Mouse (Mus musculus) MEL (cell line): ENCODE data around the gene Dtl. TPM values are rescaled to one million over a fixed set of nuclear protein-coding genes. Genes with fewer than 3 reads are reported as not detected.

Experiments
- DNase-seq: peaks from one replicate; pipeline ENCODE4 v3.0.0; 2011; ENCODE audit warnings: low read depth, low spot score
- H3K27ac ChIP-seq: 2 replicates; pipeline ENCODE4 v1.5.1; 2012; ENCODE audit warnings: low read depth, mild to moderate bottlenecking, control low read depth, low read length, moderate library complexity; ENCODE audit not compliant: control insufficient read depth
- H3K27me3 ChIP-seq, 2 experiments: fragments of 150-350 bp in 1 of 2; sonication (generic) in 1 of 2; 2 replicates each; pipeline ENCODE4 v1.6.1; 2012; ENCODE audit warnings: low read length in 2 of 2, mild to moderate bottlenecking in 2 of 2, improper control_type of control experiment in 1 of 2, moderate library complexity in 1 of 2; ENCODE audit not compliant: insufficient read depth in 2 of 2, control insufficient read depth in 1 of 2
- H3K36me3 ChIP-seq, 2 experiments: 2 replicates each; pipeline ENCODE4 v1.6.1; 2012 to 2014; ENCODE audit warnings: low read length in 2 of 2, improper control_type of control experiment in 1 of 2, inconsistent platforms in 1 of 2, mild to moderate bottlenecking in 1 of 2; ENCODE audit not compliant: insufficient read depth in 2 of 2, control insufficient read depth in 1 of 2
- H3K4me1 ChIP-seq, 2 experiments: fragments of 150-350 bp in 1 of 2; sonication (generic) in 1 of 2; 2 replicates each; pipeline ENCODE4 v1.6.1; 2012; ENCODE audit warnings: low read length in 2 of 2, improper control_type of control experiment in 1 of 2, mild to moderate bottlenecking in 1 of 2; ENCODE audit not compliant: insufficient read depth in 2 of 2, control insufficient read depth in 1 of 2
- H3K4me3 ChIP-seq, 2 experiments: fragments of 150-350 bp in 1 of 2; sonication (generic) in 1 of 2; 2 replicates each; pipeline ENCODE4 v1.5.1; 2012; ENCODE audit warnings: low read depth in 2 of 2, low read length in 2 of 2, mild to moderate bottlenecking in 2 of 2, moderate library complexity in 2 of 2, control low read depth in 1 of 2, improper control_type of control experiment in 1 of 2; ENCODE audit not compliant: control insufficient read depth in 1 of 2, insufficient read depth in 1 of 2
- H3K79me2 ChIP-seq: 2 replicates; pipeline ENCODE4 v1.6.1; 2012; ENCODE audit warnings: mild to moderate bottlenecking, low read length, moderate library complexity; ENCODE audit not compliant: control insufficient read depth, poor library complexity, insufficient read depth
- H3K9ac ChIP-seq: 2 replicates; pipeline ENCODE4 v1.6.1; 2012; ENCODE audit warnings: low read depth, mild to moderate bottlenecking, control low read depth, low read length, moderate library complexity; ENCODE audit not compliant: control insufficient read depth, poor library complexity, severe bottlenecking
- H3K9me3 ChIP-seq: fragments of 150-350 bp; sonication (generic); replicated peaks from 2 replicates; pipeline ENCODE4 v1.6.1; 2012; ENCODE audit warnings: mild to moderate bottlenecking, low read length, improper control_type of control experiment, moderate library complexity; ENCODE audit not compliant: insufficient read depth
- CTCF ChIP-seq, 3 experiments: IDR thresholded peaks in 2 of 3; conservative IDR thresholded peaks in 1 of 3; 2 replicates each; pipeline ENCODE4 v1.5.1; 2011 to 2012; ENCODE audit warnings: low read length in 3 of 3, low read depth in 2 of 3, mild to moderate bottlenecking in 2 of 3, improper control_type of control experiment in 1 of 3, inconsistent platforms in 1 of 3, mixed read lengths in 1 of 3, moderate library complexity in 1 of 3; ENCODE audit not compliant: control insufficient read depth in 1 of 3, insufficient read depth in 1 of 3, poor library complexity in 1 of 3, severe bottlenecking in 1 of 3
- HCFC1 ChIP-seq: IDR thresholded peaks from 2 replicates; pipeline ENCODE4 v1.6.1; 2012; ENCODE audit warnings: low read depth, mild to moderate bottlenecking, inconsistent platforms, low read length, improper control_type of control experiment, moderate library complexity
- MAZ ChIP-seq: IDR thresholded peaks from 2 replicates; pipeline ENCODE4 v1.6.1; 2012; ENCODE audit warnings: low read depth, mild to moderate bottlenecking, inconsistent platforms, low read length, improper control_type of control experiment
- MXI1 ChIP-seq: IDR thresholded peaks from 2 replicates; pipeline ENCODE4 v1.6.1; 2011; ENCODE audit warnings: mild to moderate bottlenecking, low read depth, low read length, improper control_type of control experiment
- MYC ChIP-seq: IDR thresholded peaks from 2 replicates; pipeline ENCODE4 v1.6.1; 2011; ENCODE audit warnings: low read depth, mild to moderate bottlenecking, low read length, improper control_type of control experiment, moderate library complexity
- POLR2A ChIP-seq, 2 experiments: IDR thresholded peaks; 2 replicates each; pipeline ENCODE4 v1.6.1; 2011 to 2012; ENCODE audit warnings: low read length in 2 of 2, mild to moderate bottlenecking in 2 of 2, control low read depth in 1 of 2, improper control_type of control experiment in 1 of 2, low read depth in 1 of 2, moderate library complexity in 1 of 2; ENCODE audit not compliant: control insufficient read depth in 1 of 2, insufficient read depth in 1 of 2, poor library complexity in 1 of 2
- POLR2AphosphoS5 ChIP-seq: IDR thresholded peaks from 2 replicates; pipeline ENCODE4 v1.6.1; 2012; ENCODE audit warnings: low read depth, borderline replicate concordance, mild to moderate bottlenecking, inconsistent platforms, low read length, moderate library complexity, mixed read lengths
- SMC3 ChIP-seq: IDR thresholded peaks from 2 replicates; pipeline ENCODE4 v1.6.1; 2011; ENCODE audit warnings: low read depth, low read length, improper control_type of control experiment
- USF1 ChIP-seq: IDR thresholded peaks from 2 replicates; pipeline ENCODE4 v1.6.1; 2014; ENCODE audit warnings: low read depth, mild to moderate bottlenecking, inconsistent platforms, low read length, improper control_type of control experiment, moderate library complexity
- ZKSCAN1 ChIP-seq: IDR thresholded peaks from 2 replicates; pipeline ENCODE4 v1.6.1; 2012; ENCODE audit warnings: low read depth, mild to moderate bottlenecking, inconsistent platforms, low read length, improper control_type of control experiment, moderate library complexity
- ZMIZ1 ChIP-seq: IDR thresholded peaks from 2 replicates; pipeline ENCODE4 v1.6.1; 2012; ENCODE audit warnings: low read depth, mild to moderate bottlenecking, inconsistent platforms, low read length, improper control_type of control experiment, moderate library complexity
- polyA plus RNA-seq, 2 experiments: library from polyadenylated mRNA; stranded (reverse) in 1 of 2; unstranded in 1 of 2; fragments of >175 nt in 1 of 2; fragments of >200 nt in 1 of 2; gene quantifications; 2 replicates each; pipeline versions ENCODE4 v1.2.1 to v1.2.4; 2012; ENCODE audit warnings: low replicate concordance in 2 of 2, low read depth in 1 of 2; ENCODE audit not compliant: insufficient read length in 2 of 2, insufficient read depth in 1 of 2, missing spikeins in 1 of 2
- total RNA-seq: library from RNA; depleted of rRNA; stranded (reverse); fragments of 300-350 nt; gene quantifications from 2 replicates; pipeline ENCODE4 v1.2.3, GENCODE M21; 2012

Gene Dtl
- total and polyA plus RNA-seq, 3 experiments, result 42.3 to 64.6 (median 53.5) TPM

DNA sequence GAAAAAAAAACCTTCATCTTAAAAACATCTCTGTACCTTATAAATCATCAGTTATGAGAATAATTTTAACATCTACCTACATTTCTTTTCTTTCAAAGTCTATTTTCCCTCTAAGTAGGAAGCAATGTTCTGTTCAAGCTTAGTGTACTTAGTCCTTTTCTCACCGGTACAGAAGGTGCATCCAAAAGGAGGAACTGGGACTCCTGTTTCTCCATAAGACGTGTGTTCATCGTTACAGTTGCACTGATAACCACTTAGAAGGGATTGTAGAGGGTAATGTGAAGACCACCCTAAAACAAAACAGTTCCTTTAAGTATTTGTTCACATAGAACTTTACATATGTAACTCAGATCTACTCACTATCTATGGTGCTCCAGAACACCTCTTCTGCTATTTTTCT, 4.9 kb downstream of the Dtl start:
- TF ChIP-seq MYC, result no peak
- no peak for TF ChIP-seq POLR2AphosphoS5
- no peak for TF ChIP-seq MXI1
- no peak for TF ChIP-seq ZKSCAN1
- DNase-seq, result peak; percentile 23
- H3K27ac ChIP-seq, result no peak overlapping the region
- no peak overlapping the region for H3K4me3 ChIP-seq
- H3K9ac ChIP-seq, result no peak overlapping the region
- peaks cover 0 to 3% of the 10 kb centered on the region in 2 experiments; a peak in 3 of 4 replicates for H3K4me1 ChIP-seq
- no peaks in the 10 kb centered on the region for H3K27me3 ChIP-seq
- H3K79me2 ChIP-seq, result peaks cover 65% of the 10 kb centered on the region
- H3K36me3 ChIP-seq, result peaks cover 22 to 27% of the 10 kb centered on the region in 2 experiments
- no peaks in the 10 kb centered on the region for H3K9me3 ChIP-seq

DNA sequence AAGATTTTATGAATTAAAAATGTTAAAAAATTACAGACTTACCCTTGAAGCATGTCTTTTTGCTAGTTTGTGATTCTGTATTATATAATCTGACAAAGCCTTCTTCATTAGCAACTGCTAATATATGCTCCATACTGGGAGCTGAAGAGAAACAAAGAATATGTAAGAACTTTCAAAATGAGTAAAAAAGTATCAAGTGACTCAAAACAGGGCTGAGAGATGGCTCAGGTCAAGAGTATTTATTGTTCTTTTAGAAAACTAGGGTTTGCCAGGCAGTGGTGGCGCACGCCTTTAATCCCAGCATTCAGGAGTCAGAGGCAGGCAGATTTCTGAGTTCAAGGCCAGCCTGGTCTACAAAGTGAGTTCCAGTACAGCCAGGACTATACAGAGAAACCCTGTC, 5.7 kb downstream of the Dtl start:
- H3K4me1 ChIP-seq, result peaks cover 0 to 3% of the 10 kb centered on the region in 2 experiments; a peak in 3 of 4 replicates
- DNase-seq, result no peak
- TF ChIP-seq HCFC1, result no peak
- no peak for TF ChIP-seq MAZ
- no peak for TF ChIP-seq SMC3
- TF ChIP-seq USF1, result no peak
- no peak for TF ChIP-seq ZMIZ1
- peaks cover 59% of the 10 kb centered on the region for H3K79me2 ChIP-seq
- H3K27me3 ChIP-seq, result no peaks in the 10 kb centered on the region
- no peak overlapping the region for H3K27ac ChIP-seq
- no peak overlapping the region for H3K9ac ChIP-seq
- H3K9me3 ChIP-seq, result no peaks in the 10 kb centered on the region
- peaks cover 22 to 30% of the 10 kb centered on the region in 2 experiments for H3K36me3 ChIP-seq
- no peak overlapping the region for H3K4me3 ChIP-seq

DNA sequence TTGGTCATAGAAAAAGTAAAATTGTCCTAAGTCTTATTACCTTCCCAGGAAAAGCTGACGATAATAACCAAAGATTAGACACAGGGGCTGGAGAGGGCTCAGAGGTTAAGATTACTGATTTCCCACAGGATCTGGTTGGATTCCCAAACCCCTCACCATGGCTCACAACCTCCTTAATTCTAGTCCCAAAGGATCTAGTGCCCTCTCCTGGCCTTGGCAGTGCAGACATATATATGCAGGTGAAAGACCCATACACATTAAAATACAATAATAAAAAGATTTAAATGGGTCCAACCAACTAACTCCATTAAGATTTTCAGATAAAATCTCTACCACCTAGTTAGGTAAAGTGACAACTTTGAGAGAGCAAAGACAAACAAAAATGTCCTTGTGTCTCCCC, 7.5 kb downstream of the Dtl start:
- peak in 1 of 3 experiments; percentile 18; a peak in 1 of 6 replicates for TF ChIP-seq CTCF (IDR thresholded peaks at IDR 0.05 in 2 of 3, conservative IDR thresholded peaks at IDR 0.05 in 1 of 3; ENCODE audit: control insufficient read depth in 1 of 3, insufficient read depth in 1 of 3, low read depth in 2 of 3, low read length in 3 of 3, poor library complexity in 1 of 3, severe bottlenecking in 1 of 3)
- TF ChIP-seq POLR2A (IDR thresholded peaks at IDR 0.05; ENCODE audit: control insufficient read depth in 1 of 2, insufficient read depth in 1 of 2, low read depth in 1 of 2, low read length in 2 of 2, poor library complexity in 1 of 2), result no peak
- Histone ChIP-seq H3K4me3 (no peak overlapping the region), H3K27me3 (no peaks in the 10 kb centered on the region), H3K27ac (no peak overlapping the region), H3K79me2 (peaks cover 45% of the 10 kb centered on the region), H3K36me3 (peaks cover 17 to 30% of the 10 kb centered on the region in 2 experiments), H3K9me3 (no peaks in the 10 kb centered on the region), H3K9ac (no peak overlapping the region), H3K4me1 (peaks cover 0 to 3% of the 10 kb centered on the region in 2 experiments; a peak in 2 of 4 replicates)
- DNase-seq, result no peak
